Mouse (Mus musculus) spleen, postnatal 4 days (tissue): ENCODE measurements around the gene Acta2.
A peak's percentile ranks its signal among the peaks of the same experiment; 100 is the strongest.

Experiments used
- DNase-seq, 2 experiments: peaks; one replicate each; pipeline ENCODE4 v3.0.0; 2022; ENCODE audit warnings: low spot score in 2 of 2

Gene Acta2

DNA sequence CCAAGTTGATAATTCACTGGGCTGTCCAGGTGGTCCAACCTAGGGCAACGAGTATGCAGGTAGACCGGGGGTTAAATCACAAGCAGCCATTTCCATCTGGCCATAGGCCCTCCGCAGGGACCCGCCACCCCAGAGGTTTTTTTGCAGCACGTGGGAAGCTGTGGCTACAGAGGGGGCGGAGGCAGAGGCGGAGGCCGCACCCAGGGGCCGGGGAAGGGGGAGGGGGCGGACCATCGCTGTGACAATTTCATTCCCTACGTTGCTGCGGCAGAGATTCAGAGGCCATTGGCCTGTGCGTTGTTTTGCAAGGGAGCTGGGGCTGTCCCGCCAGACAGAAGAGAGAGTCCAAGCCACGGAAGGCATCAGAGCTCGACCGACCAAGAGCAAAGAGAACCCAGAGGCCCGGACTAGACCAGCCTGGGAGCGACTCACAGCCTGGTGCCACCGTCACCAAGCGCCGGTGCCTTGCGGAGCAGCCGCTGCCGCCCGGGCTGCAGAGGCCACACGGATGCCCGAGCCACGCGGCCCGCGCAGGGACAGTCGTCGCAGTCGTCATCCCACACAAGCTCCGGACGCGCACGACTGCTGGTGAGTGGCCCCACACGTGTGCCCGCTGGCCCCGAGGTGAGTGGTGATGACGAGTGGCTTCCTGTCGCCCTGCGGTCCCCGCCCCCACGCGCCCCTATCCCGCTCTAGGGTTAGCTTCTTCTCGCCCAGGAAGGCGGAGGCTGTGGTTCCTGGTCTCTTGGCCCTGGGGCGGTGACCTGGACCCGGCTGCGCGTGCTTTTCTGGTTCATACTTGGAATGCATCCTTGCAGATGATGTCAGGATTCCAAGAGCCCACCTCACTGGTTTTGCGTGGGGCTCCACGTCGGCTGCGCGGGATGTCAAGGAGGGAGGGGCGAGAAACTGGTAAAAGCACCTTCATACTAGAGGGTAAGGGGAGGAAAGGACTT is 63.1 kb downstream of the Acta2 start, which contains the start of gene Stambpl1:
Gene Stambpl1 (plus strand): TSS at position 222 of the 956 bp plus-strand sequence.
- peak; percentile 73 to 87 for DNase-seq

DNA sequence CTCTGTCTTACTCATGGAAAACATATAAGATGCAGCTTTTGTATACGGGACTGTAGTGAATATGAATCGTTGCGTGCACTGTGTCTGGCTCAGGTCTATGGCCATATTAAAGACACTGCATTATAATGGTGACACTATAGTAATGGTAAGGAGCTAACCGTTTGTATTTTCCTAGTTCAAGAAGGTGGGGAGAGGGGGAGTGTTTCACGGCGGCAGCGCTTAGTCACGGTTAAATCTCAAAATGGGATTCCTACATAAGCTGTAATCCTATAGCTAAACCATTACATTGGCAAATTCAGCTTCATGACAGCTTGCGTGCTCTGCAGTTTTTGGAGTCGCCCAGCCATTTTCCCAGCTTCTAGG is 63.8 kb downstream of the Acta2 start:
- no peak for DNase-seq
